Comparison of ENCODE assay signal across 23 mouse cellular contexts in the genomic region with DNA sequence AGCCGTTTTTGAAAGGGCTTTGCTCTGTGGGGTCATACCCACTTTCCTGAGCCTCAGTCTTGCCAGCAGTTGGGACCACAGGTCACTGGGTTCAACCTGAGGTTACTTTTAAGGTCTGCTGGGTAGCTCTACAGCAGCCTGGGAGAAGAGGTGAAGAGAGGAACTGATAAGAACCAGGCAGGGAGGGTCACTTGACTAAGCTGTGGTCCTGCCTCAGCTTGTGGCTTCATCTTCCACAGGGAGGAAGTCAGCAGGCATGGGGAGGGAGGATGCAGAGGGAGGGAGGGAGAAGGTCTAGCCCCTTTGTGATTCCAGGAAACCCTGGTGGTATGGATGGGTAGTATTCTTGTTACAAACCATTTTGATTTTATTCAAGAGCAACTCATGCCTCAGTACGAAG. TPM values are rescaled to one million over a fixed set of nuclear protein-coding genes. Genes with fewer than 3 reads are reported as not detected.
DNase-seq lines count a peak whose midpoint lies in the region; ATAC-seq and TF ChIP-seq lines count a peak whose summit lies in the region.
"Had no signal": no experiment of that assay in that cellular context is flagged by ENCODE, and none has a peak within 500 bp of the region (broad histone marks: within the 10 kb centered on the region; RNA-seq: fewer than 3 reads in every experiment).

No protein-coding gene starts in this region.

- H3K36me3 ChIP-seq in liver, embryonic 13.5 days, result no peaks in the 10 kb centered on the region
- H3K36me3 ChIP-seq in forebrain, embryonic 14.5 days (ENCODE audit: control insufficient read depth, insufficient read depth, low read length), result no peaks in the 10 kb centered on the region
- H3K36me3 ChIP-seq: embryonic facial prominence, embryonic 10.5 days; forebrain, embryonic 10.5 days; forebrain, embryonic 15.5 days; heart, embryonic 13.5 days; hindbrain, embryonic 13.5 days had no signal

- H3K4me1 ChIP-seq in bone marrow macrophage, adult 2 months (ENCODE audit: control insufficient read depth, insufficient read depth, low read length), result peaks cover 46% of the 10 kb centered on the region
- peaks cover 53% of the 10 kb centered on the region for H3K4me1 ChIP-seq in liver, embryonic 13.5 days (replicated peaks)
- no peaks in the 10 kb centered on the region for H3K4me1 ChIP-seq in forebrain, embryonic 14.5 days (ENCODE audit: control insufficient read depth, insufficient read depth, low read length)
- H3K4me1 ChIP-seq: embryonic facial prominence, embryonic 10.5 days; forebrain, embryonic 15.5 days; hindbrain, embryonic 13.5 days had no signal

- no peak overlapping the region for H3K4me2 ChIP-seq in liver, embryonic 13.5 days
- H3K4me2 ChIP-seq in forebrain, embryonic 14.5 days (ENCODE audit: low read length), result no peak overlapping the region
- H3K4me2 ChIP-seq: forebrain, embryonic 15.5 days; heart, embryonic 13.5 days; hindbrain, embryonic 13.5 days had no signal

- DNase-seq in layer of hippocampus, adult 2 months (ENCODE audit: low spot score in 2 of 2), result no peak
- DNase-seq in layer of hippocampus, adult 18-20 months (ENCODE audit: low spot score in 2 of 2), result no peak
- peak; percentile 24 for DNase-seq in CD4-positive helper T cell, adult 2 months (ENCODE audit: low read depth, low spot score)
- no peak for DNase-seq in liver, embryonic 13.5 days
- DNase-seq in adrenal gland, postnatal 36 days, result no peak
- DNase-seq in forebrain, embryonic 14.5 days (ENCODE audit: low spot score), result no peak
- no peak for DNase-seq in thymus, postnatal 25 days
- DNase-seq: adrenal gland, adult 8-10 months; B cell, adult 2 months; cerebellum, adult 18-20 months; cerebellum, adult 9-11 months; cerebellum, postnatal 36 days; gastrocnemius, postnatal 36 days; heart, adult 11 months; heart, postnatal 36 days had no signal

- H3K27me3 ChIP-seq in liver, embryonic 13.5 days, result peaks cover 11% of the 10 kb centered on the region
- H3K27me3 ChIP-seq in forebrain, embryonic 14.5 days (replicated peaks; ENCODE audit: control insufficient read depth, insufficient read depth, low read length), result no peaks in the 10 kb centered on the region
- H3K27me3 ChIP-seq: forebrain, embryonic 15.5 days; heart, embryonic 13.5 days; hindbrain, embryonic 13.5 days had no signal

- WGBS in liver, embryonic 13.5 days (ENCODE audit: insufficient replicate concordance), result 49% methylated on average over 2 of the region's 2 CpGs
- 70% methylated on average over 2 of the region's 2 CpGs for WGBS in forebrain, embryonic 14.5 days

- no peak for ATAC-seq in liver, embryonic 13.5 days (ENCODE audit: low read depth)
- ATAC-seq in forebrain, embryonic 14.5 days, result no peak
- ATAC-seq: forebrain, embryonic 15.5 days; hindbrain, postnatal 0 days had no signal

- H3K27ac ChIP-seq in layer of hippocampus, adult 2 months, result no peak overlapping the region
- peak overlapping the region; percentile 68 for H3K27ac ChIP-seq in bone marrow macrophage, adult 2 months (ENCODE audit: insufficient read depth, low read depth, low read length)
- peak overlapping the region; percentile 65 for H3K27ac ChIP-seq in liver, embryonic 13.5 days
- no peak overlapping the region for H3K27ac ChIP-seq in forebrain, embryonic 14.5 days (ENCODE audit: low read depth, low read length)
- H3K27ac ChIP-seq: embryonic facial prominence, embryonic 10.5 days; forebrain, embryonic 10.5 days; forebrain, embryonic 15.5 days; heart, embryonic 13.5 days; hindbrain, embryonic 13.5 days; hindbrain, postnatal 0 days had no signal

- peak overlapping the region; percentile 7; the same call in 1 of the 2 replicates for H3K9ac ChIP-seq in liver, embryonic 13.5 days
- H3K9ac ChIP-seq in forebrain, embryonic 14.5 days (ENCODE audit: low read length), result no peak overlapping the region
- H3K9ac ChIP-seq: forebrain, embryonic 15.5 days; heart, embryonic 13.5 days; hindbrain, embryonic 13.5 days had no signal

- 0 out of 2 replicates have a peak, but pooled peaks have one; percentile 6 for TF ChIP-seq CTCF in layer of hippocampus, adult 2 months (conservative IDR thresholded peaks at IDR 0.05)
- no peak for TF ChIP-seq CTCF in bone marrow macrophage, adult 2 months (IDR thresholded peaks at IDR 0.05; ENCODE audit: low read depth, low read length)

- TF ChIP-seq POLR2A in bone marrow macrophage, adult 2 months (IDR thresholded peaks at IDR 0.05; ENCODE audit: borderline replicate concordance, low read depth, low read length), result no peak

- no peak overlapping the region for H3K4me3 ChIP-seq in layer of hippocampus, adult 2 months
- H3K4me3 ChIP-seq in bone marrow macrophage, adult 2 months (ENCODE audit: insufficient read depth, low read length), result no peak overlapping the region
- no peak overlapping the region for H3K4me3 ChIP-seq in liver, embryonic 13.5 days (replicated peaks)
- no peak overlapping the region for H3K4me3 ChIP-seq in forebrain, embryonic 14.5 days (ENCODE audit: low read depth, low read length)
- H3K4me3 ChIP-seq: embryonic facial prominence, embryonic 10.5 days; erythroblast, embryonic 14.5 days; forebrain, embryonic 10.5 days; forebrain, embryonic 15.5 days; heart, embryonic 13.5 days; hindbrain, embryonic 13.5 days had no signal

- no peaks in the 10 kb centered on the region for H3K9me3 ChIP-seq in liver, embryonic 13.5 days (replicated peaks)
- H3K9me3 ChIP-seq in forebrain, embryonic 14.5 days (replicated peaks; ENCODE audit: control insufficient read depth, low read length), result no peaks in the 10 kb centered on the region
- H3K9me3 ChIP-seq: embryonic facial prominence, embryonic 10.5 days; forebrain, embryonic 10.5 days; forebrain, embryonic 15.5 days; heart, embryonic 13.5 days; hindbrain, embryonic 13.5 days had no signal

RNA-seq across cellular contexts. Expression of a gene that starts 59.9 kb away (rescaled TPM):
- total RNA-seq in layer of hippocampus, adult 2 months (2021), result 100 to 1,000 TPM; 150 to 159 TPM
- 100 to 1,000 TPM; 142 to 166 TPM for total RNA-seq in layer of hippocampus, adult 18-20 months (2021)
- 105 and 109 TPM in 2 replicates for polyA plus RNA-seq in bone marrow macrophage, adult 2 months (2012; ENCODE audit: insufficient read depth, insufficient read length, missing spikeins)
- polyA plus RNA-seq in liver, embryonic 13.5 days (2015; fragmentation: Nextera tagmentation; extraction: Ambion mirVana), result 64.0 and 76.5 TPM in 2 replicates
- total RNA-seq in adrenal gland, postnatal 36 days (2021), result 100 to 1,000 TPM; 110 to 120 TPM
- polyA plus RNA-seq in forebrain, embryonic 14.5 days (2014; fragmentation: Nextera tagmentation; extraction: Ambion mirVana), result 162 and 169 TPM in 2 replicates

Comparison
In these comparisons a context has a peak if more than half of its experiments do, and no peak if none do; other contexts are left out.
1. H3K27ac ChIP-seq: peak in bone marrow macrophage, adult 2 months (single experiment) and liver, embryonic 13.5 days (single experiment); none in layer of hippocampus, adult 2 months (single experiment) and forebrain, embryonic 14.5 days (single experiment).